Mouse (Mus musculus) liver, embryonic 14.5 days (tissue): ENCODE data around the gene Fam71b.

Source experiments
- CTCF ChIP-seq: IDR thresholded peaks from 2 replicates; pipeline ENCODE4 v1.5.1; 2016; ENCODE audit warnings: antibody characterized with exemption, low read depth, control low read depth
- EP300 ChIP-seq: IDR thresholded peaks from 2 replicates; pipeline ENCODE4 v1.6.1; 2016; ENCODE audit warnings: antibody characterized with exemption, low read depth

- TF ChIP-seq CTCF (no peak), EP300 (no peak)
Measured at GRCm38 (mm10) chr11:46404986-46405385, 8.6 kb downstream of the Fam71b start.
